ENCODE assay signal across 8 mouse cellular contexts in the genomic region with DNA sequence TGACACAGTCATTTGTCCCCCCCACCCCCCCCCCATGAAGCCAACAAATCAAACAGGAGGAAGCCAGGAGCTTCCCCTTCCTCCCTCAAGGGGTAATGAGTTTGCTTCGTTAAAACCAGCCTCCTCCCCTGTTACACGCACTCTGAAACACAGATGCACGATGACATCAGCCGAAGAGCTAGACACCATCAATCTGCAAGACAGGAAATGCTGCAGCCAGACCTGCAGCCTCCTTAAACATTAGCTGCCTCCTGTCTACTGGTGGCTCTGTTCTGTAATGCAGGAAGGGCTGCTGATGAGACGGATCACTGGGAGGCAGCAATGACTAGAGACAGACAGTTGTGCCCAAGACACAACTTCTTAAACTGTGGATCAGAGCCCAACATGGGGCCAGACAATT.
DNase-seq lines count a peak whose midpoint lies in the region; ATAC-seq lines count a peak whose summit lies in the region.

No protein-coding gene starts in this region.

- H3K27ac ChIP-seq in heart, embryonic 16.5 days (ENCODE audit: low read length), result no peak overlapping the region
- no peak overlapping the region for H3K27ac ChIP-seq in heart, embryonic 10.5 days
- no peak overlapping the region for H3K27ac ChIP-seq in kidney, embryonic 14.5 days (ENCODE audit: low read depth, low read length)

- no peaks in the 10 kb centered on the region for H3K36me3 ChIP-seq in heart, embryonic 16.5 days (ENCODE audit: control insufficient read depth, insufficient read depth)
- peaks cover 4% of the 10 kb centered on the region; the same call in 1 of the 2 replicates for H3K36me3 ChIP-seq in heart, embryonic 10.5 days
- no peaks in the 10 kb centered on the region for H3K36me3 ChIP-seq in kidney, embryonic 14.5 days (ENCODE audit: control insufficient read depth, insufficient read depth, low read length)

- no peak overlapping the region for H3K4me3 ChIP-seq in heart, embryonic 16.5 days (ENCODE audit: low read length)
- no peak overlapping the region for H3K4me3 ChIP-seq in heart, embryonic 10.5 days
- no peak overlapping the region for H3K4me3 ChIP-seq in kidney, embryonic 14.5 days (ENCODE audit: low read length)

- no peaks in the 10 kb centered on the region for H3K9me3 ChIP-seq in heart, embryonic 16.5 days (replicated peaks; ENCODE audit: control insufficient read depth, low read length)
- no peaks in the 10 kb centered on the region for H3K9me3 ChIP-seq in heart, embryonic 10.5 days
- no peaks in the 10 kb centered on the region for H3K9me3 ChIP-seq in kidney, embryonic 14.5 days (ENCODE audit: control insufficient read depth, low read length)

- WGBS in heart, embryonic 16.5 days, result 29% methylated on average over 5 of the region's 5 CpGs
- WGBS in heart, embryonic 10.5 days, result 36% methylated on average over 5 of the region's 5 CpGs
- WGBS in kidney, embryonic 14.5 days, result 8% methylated on average over 5 of the region's 5 CpGs

- H3K9ac ChIP-seq in heart, embryonic 16.5 days (ENCODE audit: low read length), result no peak overlapping the region
- H3K9ac ChIP-seq in kidney, embryonic 14.5 days (ENCODE audit: low read depth, low read length), result no peak overlapping the region

- no peak overlapping the region for H3K4me2 ChIP-seq in heart, embryonic 16.5 days (ENCODE audit: low read depth, low read length)
- H3K4me2 ChIP-seq in kidney, embryonic 14.5 days (replicated peaks; ENCODE audit: low read depth, low read length), result no peak overlapping the region

- H3K4me1 ChIP-seq in heart, embryonic 16.5 days (ENCODE audit: control insufficient read depth, insufficient read depth, low read length), result peaks cover 8% of the 10 kb centered on the region; the same call in 1 of the 2 replicates
- H3K4me1 ChIP-seq in heart, embryonic 10.5 days, result peaks cover 15% of the 10 kb centered on the region
- H3K4me1 ChIP-seq in kidney, embryonic 14.5 days (ENCODE audit: control insufficient read depth, insufficient read depth, low read length), result no peaks in the 10 kb centered on the region

- no peaks in the 10 kb centered on the region for H3K27me3 ChIP-seq in heart, embryonic 16.5 days (ENCODE audit: control insufficient read depth, insufficient read depth, low read length)
- H3K27me3 ChIP-seq in heart, embryonic 10.5 days (ENCODE audit: insufficient read depth, poor library complexity, severe bottlenecking), result no peaks in the 10 kb centered on the region
- no peaks in the 10 kb centered on the region for H3K27me3 ChIP-seq in kidney, embryonic 14.5 days (ENCODE audit: control insufficient read depth, insufficient read depth, low read length)

- no peak for DNase-seq in heart, embryonic 10.5 days (ENCODE audit: low spot score)
- DNase-seq in naive thymus-derived CD4-positive, alpha-beta T cell, adult 2 months (ENCODE audit: low read depth), result peak; percentile 80
- DNase-seq in ovary, adult 18-20 months (ENCODE audit: low spot score), result no peak
- DNase-seq in urinary bladder, postnatal 10 days (ENCODE audit: low spot score), result no peak
- DNase-seq in spleen, adult 18-20 months, result no peak

- 0 out of 2 replicates have a peak, but pooled peaks have one; percentile 14 for ATAC-seq in heart, embryonic 16.5 days (replicated peaks; ENCODE audit: extremely low read depth, insufficient read depth, low FRiP score)
- ATAC-seq in common myeloid progenitor, adult 5-6 weeks (replicated peaks; ENCODE audit: low read depth, poor library complexity, severe bottlenecking), result peak; percentile 59
- peak; percentile 88 for ATAC-seq in kidney, embryonic 14.5 days (ENCODE audit: low FRiP score, low TSS enrichment)

Comparison
In these comparisons a context has a peak if more than half of its experiments do, and no peak if none do; other contexts are left out.
1. ATAC-seq: peak in every context shown above with its lines; median percentile 88 in kidney, embryonic 14.5 days; 59 in common myeloid progenitor, adult 5-6 weeks; 14 in heart, embryonic 16.5 days.